ENCODE assay signal across 9 mouse cellular contexts in the genomic region with DNA sequence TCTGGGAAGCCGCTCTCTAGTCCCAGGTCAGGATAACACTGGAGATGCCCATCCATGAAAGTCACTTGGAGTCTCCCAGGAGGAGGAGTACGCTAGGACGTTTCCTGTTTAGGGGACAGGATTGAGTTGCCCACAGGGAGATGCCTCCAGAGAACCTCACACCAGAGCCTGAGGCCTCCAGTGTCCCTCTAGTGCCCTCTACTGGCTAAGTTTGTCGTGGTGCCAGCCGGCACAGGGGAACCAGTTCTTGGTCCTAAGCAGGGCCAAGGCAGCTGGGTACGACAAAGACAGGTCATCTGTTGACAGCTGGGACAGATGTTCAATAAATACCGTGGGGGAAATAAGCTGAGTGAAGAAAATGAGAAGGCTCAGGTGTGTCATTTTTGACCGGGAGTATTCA.
A peak's percentile ranks its signal among the peaks of the same experiment; 100 is the strongest.
DNase-seq lines count a peak whose midpoint lies in the region; ATAC-seq and TF ChIP-seq lines count a peak whose summit lies in the region.
"Had no signal": no experiment of that assay in that cellular context is flagged by ENCODE, and none has a peak within 500 bp of the region (broad histone marks: within the 10 kb centered on the region; RNA-seq: fewer than 3 reads in every experiment).

No protein-coding gene starts in this region.

- H3K9me3 ChIP-seq in ES-E14 (ENCODE audit: control insufficient read depth, insufficient read depth, low read depth, low read length) = no peaks in the 10 kb centered on the region
- H3K9me3 ChIP-seq in forebrain, embryonic 13.5 days (replicated peaks) = 0 out of 2 replicates have a peak, but pooled peaks cover 3% of the 10 kb centered on the region

- peak; percentile 48; the same call in 1 of the 2 replicates for ATAC-seq in forebrain, embryonic 13.5 days

- H3K27me3 ChIP-seq in forebrain, embryonic 13.5 days = peaks cover 6% of the 10 kb centered on the region; the same call in 1 of the 2 replicates

- peaks cover 0 to 5% of the 10 kb centered on the region in 2 experiments; a peak in 1 of 4 replicates for H3K4me1 ChIP-seq in ES-E14 (ENCODE audit: control insufficient read depth in 2 of 2, insufficient read depth in 2 of 2, low read length in 2 of 2, poor library complexity in 1 of 2)
- H3K4me1 ChIP-seq in forebrain, embryonic 13.5 days = peaks cover 19% of the 10 kb centered on the region

- DNase-seq in ES-E14 (ENCODE audit: low read depth, low spot score) = peak; percentile 42
- DNase-seq in c-Kit-positive CD71-negative TER-119-negative erythroid progenitor cells, embryonic 14.5 days (ENCODE audit: low read depth) = peak; percentile 55
- peak; percentile 70 to 86 for DNase-seq in heart, postnatal 14 days
- DNase-seq in large intestine, adult 2 months (ENCODE audit: low read depth, low spot score) = peak; percentile 33
- peak; percentile 52 to 69 for DNase-seq in lung, adult 18-20 months
- DNase-seq in retina, postnatal 7 days (ENCODE audit: low read depth, low spot score) = peak; percentile 67
- peak; percentile 78 to 80 for DNase-seq in thymus, postnatal 36 days

- in situ Hi-C loops in ES-E14 (cut with MboI; ENCODE audit: low sequenced_read_pairs in 2 of 2, unreplicated experiment in 2 of 2) = no loop called here

- WGBS in forebrain, embryonic 13.5 days = 54% methylated on average over 8 of the region's 8 CpGs
- 31% methylated on average over 8 of the region's 8 CpGs for WGBS in large intestine, adult 2 months

- H3K36me3 ChIP-seq in ES-E14 (ENCODE audit: control insufficient read depth, insufficient read depth, low read length, poor library complexity, severe bottlenecking) = no peaks in the 10 kb centered on the region
- H3K36me3 ChIP-seq in forebrain, embryonic 13.5 days (ENCODE audit: poor library complexity, severe bottlenecking) = no peaks in the 10 kb centered on the region
- H3K36me3 ChIP-seq: limb, embryonic 12.5 days had no signal

- H3K9ac ChIP-seq in ES-E14 (ENCODE audit: insufficient read depth, low read depth, low read length, poor library complexity, severe bottlenecking) = no peak overlapping the region
- no peak overlapping the region for H3K9ac ChIP-seq in forebrain, embryonic 13.5 days
- H3K9ac ChIP-seq: limb, embryonic 12.5 days had no signal

- no peak overlapping the region for H3K4me2 ChIP-seq in forebrain, embryonic 13.5 days
- H3K4me2 ChIP-seq: limb, embryonic 12.5 days had no signal

- intact Hi-C loops in heart, postnatal 14 days (cut with DNase I) = loop anchor here (1.0 to 10.0 kb wide), 4 partner anchors 200 to 733 kb away; a partner anchor contains a TSS

- no peak overlapping the region for H3K4me3 ChIP-seq in ES-E14 (ENCODE audit: insufficient read depth in 1 of 2, low read depth in 1 of 2, low read length in 2 of 2, poor library complexity in 1 of 2, severe bottlenecking in 1 of 2)
- H3K4me3 ChIP-seq in forebrain, embryonic 13.5 days = no peak overlapping the region
- H3K4me3 ChIP-seq: limb, embryonic 12.5 days had no signal

- no peak overlapping the region for H3K27ac ChIP-seq in ES-E14 (ENCODE audit: insufficient read depth, low read depth, low read length, poor library complexity, severe bottlenecking)
- H3K27ac ChIP-seq in forebrain, embryonic 13.5 days = no peak overlapping the region
- H3K27ac ChIP-seq: limb, embryonic 12.5 days had no signal

TF ChIP-seq in ES-E14, 5 proteins besides CTCF, POLR2A, EP300 and RAD21:
- TF ChIP-seq ZC3H11A (IDR thresholded peaks at IDR 0.05; ENCODE audit: borderline replicate concordance, low read depth, low read length) (peak; percentile 40; the same call in 1 of the 2 replicates), CHD2 (IDR thresholded peaks at IDR 0.05; ENCODE audit: low read depth, low read length) (no peak)
